Mouse (Mus musculus): ENCODE data around the gene Elavl3. TPM values are rescaled to one million over a fixed set of nuclear protein-coding genes. Genes with fewer than 3 reads are reported as not detected.

Gene Elavl3
- polyA plus RNA-seq, 1 experiment from 2014 or later, result 62.6 TPM

DNA sequence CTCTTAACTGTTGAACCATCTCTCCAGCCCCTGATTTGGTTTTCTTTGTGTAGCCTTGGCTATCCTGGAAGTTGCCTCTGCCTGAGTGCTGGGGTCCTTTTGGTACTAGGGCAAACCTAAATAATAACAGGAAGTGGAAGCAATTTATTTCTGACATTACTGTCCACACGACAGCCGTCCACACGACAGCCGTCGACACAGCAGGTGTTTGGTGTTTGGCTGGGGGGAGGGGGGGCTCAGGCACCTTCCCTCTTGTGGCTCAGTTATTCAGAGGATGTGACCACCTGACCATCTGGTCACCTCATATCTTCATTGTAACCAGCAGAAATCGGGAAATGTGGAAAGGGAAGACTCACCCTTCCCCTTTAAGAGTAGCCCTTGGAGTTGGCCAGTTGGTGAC is 82.9 kb downstream of the Elavl3 start:
- H3K27me3 ChIP-seq, result peaks cover 7% of the 10 kb centered on the region; the same call in 1 of the 2 replicates
- no peaks in the 10 kb centered on the region for H3K36me3 ChIP-seq
- no peak overlapping the region for H3K9ac ChIP-seq
- no peak overlapping the region for H3K27ac ChIP-seq
- 75% methylated on average over 6 of the region's 6 CpGs for WGBS
- H3K4me3 ChIP-seq, result no peak overlapping the region
- no peaks in the 10 kb centered on the region for H3K4me1 ChIP-seq
- ATAC-seq (ENCODE audit: low FRiP score), result no peak
- no peak overlapping the region for H3K4me2 ChIP-seq (replicated peaks)
- no peaks in the 10 kb centered on the region for H3K9me3 ChIP-seq (replicated peaks)

Other genes starting within 250 kb of the Elavl3 start
- 0.26 and 1.1 TPM in 2 replicates for gene Angptl8, start 216.5 kb downstream of the Elavl3 start, polyA plus RNA-seq (2016; fragmentation: Nextera tagmentation; extraction: Ambion mirVana)
- gene Dock6, start 199.4 kb downstream of the Elavl3 start, polyA plus RNA-seq (2016; fragmentation: Nextera tagmentation; extraction: Ambion mirVana), result 21.6 and 24.4 TPM in 2 replicates
- 15.5 and 16.3 TPM in 2 replicates for gene Rab3d, start 133.8 kb downstream of the Elavl3 start, polyA plus RNA-seq (2016; fragmentation: Nextera tagmentation; extraction: Ambion mirVana)
- 8.8 and 9.2 TPM in 2 replicates for gene Ccdc159, start 124.6 kb downstream of the Elavl3 start, polyA plus RNA-seq (2016; fragmentation: Nextera tagmentation; extraction: Ambion mirVana)
- 37.0 and 37.5 TPM in 2 replicates for gene Tmem205, start 124.5 kb downstream of the Elavl3 start, polyA plus RNA-seq (2016; fragmentation: Nextera tagmentation; extraction: Ambion mirVana)
- gene Plppr2, start 115.0 kb downstream of the Elavl3 start, polyA plus RNA-seq (2016; fragmentation: Nextera tagmentation; extraction: Ambion mirVana), result 48.3 and 54.9 TPM in 2 replicates
- gene Swsap1, start 96.3 kb downstream of the Elavl3 start, polyA plus RNA-seq (2016; fragmentation: Nextera tagmentation; extraction: Ambion mirVana), result 7.2 and 9.5 TPM in 2 replicates
- gene Epor, start 88.5 kb downstream of the Elavl3 start, polyA plus RNA-seq (2016; fragmentation: Nextera tagmentation; extraction: Ambion mirVana), result 4.3 TPM in 2 replicates
- 1.9 TPM in 2 replicates for gene Rgl3, start 62.6 kb downstream of the Elavl3 start, polyA plus RNA-seq (2016; fragmentation: Nextera tagmentation; extraction: Ambion mirVana)
- 4.1 and 4.7 TPM in 2 replicates for gene Ccdc151, start 49.4 kb downstream of the Elavl3 start, polyA plus RNA-seq (2016; fragmentation: Nextera tagmentation; extraction: Ambion mirVana)
- 106 and 108 TPM in 2 replicates for gene Prkcsh, start 49.2 kb downstream of the Elavl3 start, polyA plus RNA-seq (2016; fragmentation: Nextera tagmentation; extraction: Ambion mirVana)
- not detected in 2 replicates for gene Gm49318, start 19.2 kb upstream of the Elavl3 start, polyA plus RNA-seq (2016; fragmentation: Nextera tagmentation; extraction: Ambion mirVana)
- gene Zfp653, start 19.4 kb upstream of the Elavl3 start, polyA plus RNA-seq (2016; fragmentation: Nextera tagmentation; extraction: Ambion mirVana), result 16.4 and 20.4 TPM in 2 replicates
- 37.1 and 40.0 TPM in 2 replicates for gene Ecsit, start 33.4 kb upstream of the Elavl3 start, polyA plus RNA-seq (2016; fragmentation: Nextera tagmentation; extraction: Ambion mirVana)
- 1.9 and 3.1 TPM in 2 replicates for gene Cnn1, start 47.2 kb upstream of the Elavl3 start, polyA plus RNA-seq (2016; fragmentation: Nextera tagmentation; extraction: Ambion mirVana)
- 161 and 177 TPM in 2 replicates for gene Elof1, start 65.1 kb upstream of the Elavl3 start, polyA plus RNA-seq (2016; fragmentation: Nextera tagmentation; extraction: Ambion mirVana)
- 8.3 and 9.8 TPM in 2 replicates for gene Acp5, start 83.7 kb upstream of the Elavl3 start, polyA plus RNA-seq (2016; fragmentation: Nextera tagmentation; extraction: Ambion mirVana)
- gene Pigyl, start 104.8 kb upstream of the Elavl3 start, polyA plus RNA-seq (2016; fragmentation: Nextera tagmentation; extraction: Ambion mirVana), result 58.8 and 65.6 TPM in 2 replicates
- gene Zfp872, start 136.1 kb upstream of the Elavl3 start, polyA plus RNA-seq (2016; fragmentation: Nextera tagmentation; extraction: Ambion mirVana), result 0.26 TPM in 1 of 2 replicates, not detected in the other
- 10.5 and 11.5 TPM in 2 replicates for gene Zfp809, start 173.7 kb upstream of the Elavl3 start, polyA plus RNA-seq (2016; fragmentation: Nextera tagmentation; extraction: Ambion mirVana)
- 6.5 and 6.9 TPM in 2 replicates for gene Zfp599, start 207.9 kb upstream of the Elavl3 start, polyA plus RNA-seq (2016; fragmentation: Nextera tagmentation; extraction: Ambion mirVana)

Measured in hindbrain, embryonic 12.5 days (tissue).